In the genomic region with DNA sequence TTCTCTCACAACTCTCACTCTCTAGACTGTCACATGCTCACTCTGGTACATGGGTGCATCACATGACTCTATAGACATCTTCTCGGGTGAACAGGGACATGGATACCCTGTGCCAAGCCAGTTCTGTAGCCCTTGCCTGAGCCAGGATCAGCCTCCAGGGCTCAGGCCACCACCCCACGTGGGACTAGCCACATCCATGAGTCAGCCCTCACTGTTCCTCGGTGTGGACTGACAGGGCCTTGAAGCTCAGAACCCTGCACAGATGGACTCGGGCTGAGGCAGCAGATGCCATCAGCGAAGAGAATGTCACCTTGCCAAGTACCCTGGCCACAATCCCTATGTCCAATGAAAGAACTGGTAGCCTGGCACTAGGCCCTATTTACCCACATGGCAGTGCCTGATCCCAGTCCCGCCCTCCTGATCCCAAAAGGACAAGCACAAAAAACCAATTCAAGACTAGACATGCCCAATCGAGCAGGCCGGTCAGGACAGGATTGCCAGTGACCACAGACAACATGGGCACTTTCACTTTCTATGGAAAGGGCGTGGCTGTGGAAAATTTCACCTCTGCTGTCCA, we compare ENCODE assay signal across 8 mouse cellular contexts. TPM values are rescaled to one million over a fixed set of nuclear protein-coding genes. Genes with fewer than 3 reads are reported as not detected.
A peak's percentile ranks its signal among the peaks of the same experiment; 100 is the strongest.
DNase-seq lines count a peak whose midpoint lies in the region; ATAC-seq and TF ChIP-seq lines count a peak whose summit lies in the region.

No protein-coding gene starts in this region.

- H3K27me3 ChIP-seq in cerebellum, adult 2 months (ENCODE audit: control insufficient read depth, insufficient read depth, low read length), result no peaks in the 10 kb centered on the region

- H3K4me1 ChIP-seq in cerebellum, adult 2 months (ENCODE audit: control insufficient read depth, insufficient read depth, low read length), result peaks cover 57% of the 10 kb centered on the region

- WGBS in cerebellum, adult 2 months, result 4% methylated on average over 9 of the region's 9 CpGs

- no peak for TF ChIP-seq POLR2A in cerebellum, adult 2 months (IDR thresholded peaks at IDR 0.05; ENCODE audit: borderline replicate concordance, insufficient read depth, low read length)

- peak; percentile 94 for DNase-seq in left cerebral cortex, postnatal 4 days
- no peak for DNase-seq in left cerebral cortex, postnatal 36 days (ENCODE audit: low spot score in 2 of 2)
- DNase-seq in adrenal gland, adult 2 months, result peak; percentile 83
- peak; percentile 98 to 100 for DNase-seq in cerebellum, adult 2 months
- DNase-seq in layer of hippocampus, adult 9-10 months (ENCODE audit: low spot score), result peak; percentile 37
- no peak for DNase-seq in spleen, adult 18-20 months
- no peak for DNase-seq in urinary bladder, postnatal 36 days (ENCODE audit: low spot score in 2 of 2)

- TF ChIP-seq CTCF in cerebellum, adult 2 months (IDR thresholded peaks at IDR 0.05; ENCODE audit: borderline replicate concordance, insufficient read depth, low read depth, low read length), result no peak

- no peak overlapping the region for H3K4me3 ChIP-seq in cerebellum, adult 2 months (replicated peaks; ENCODE audit: insufficient read depth, low read depth, low read length)

- ATAC-seq in monocyte, adult 5-6 weeks (replicated peaks; ENCODE audit: insufficient number of reproducible peaks, low FRiP score, low TSS enrichment, poor library complexity, severe bottlenecking), result no peak

- intact Hi-C loops in left cerebral cortex, postnatal 4 days (cut with DNase I), result no loop called here
- intact Hi-C loops in left cerebral cortex, postnatal 36 days (cut with DNase I), result no loop called here

- H3K27ac ChIP-seq in cerebellum, adult 2 months (ENCODE audit: insufficient read depth, low read length), result peak overlapping the region; percentile 79

RNA-seq across cellular contexts. Expression of gene Hk1, which starts 59.2 kb away (rescaled TPM):
- total RNA-seq in left cerebral cortex, postnatal 4 days (2021), result 100 to 1,000 TPM; 239 to 253 TPM
- 100 to 1,000 TPM; 310 to 327 TPM for total RNA-seq in left cerebral cortex, postnatal 36 days (2021)
- 10 to 100 TPM; 23.7 to 40.0 TPM for total RNA-seq in adrenal gland, adult 2 months (2021)
- 25.5 and 26.9 TPM in 2 replicates for polyA plus RNA-seq in adrenal gland, adult 2 months (2012; rRNA removed)
- 206 and 213 TPM in 2 replicates for polyA plus RNA-seq in cerebellum, adult 2 months (2012; rRNA removed)
- 33.1 to 66.9 TPM (median 39.5 TPM) in 3 replicates for total RNA-seq in monocyte, adult 5-6 weeks (2017)

Comparison
In these comparisons a context has a peak if more than half of its experiments do, and no peak if none do; other contexts are left out.
1. DNase-seq: peak in left cerebral cortex, postnatal 4 days (single experiment), adrenal gland, adult 2 months (single experiment), cerebellum, adult 2 months (2 of 2) and layer of hippocampus, adult 9-10 months (single experiment); none in left cerebral cortex, postnatal 36 days (0 of 2), spleen, adult 18-20 months (0 of 2) and urinary bladder, postnatal 36 days (0 of 2).